Mouse (Mus musculus) thymus, postnatal 25 days (tissue): ENCODE measurements at regions not wholly inside any gene's neighbourhood (a gene's known extent, or its start where the extent isn't known, plus 50 kb on each side); places are given as distances from the start of the nearest gene placed in this dataset.

ENCODE experiments used
- DNase-seq: peaks from one replicate; pipeline ENCODE4 v3.0.0; 2022

DNA sequence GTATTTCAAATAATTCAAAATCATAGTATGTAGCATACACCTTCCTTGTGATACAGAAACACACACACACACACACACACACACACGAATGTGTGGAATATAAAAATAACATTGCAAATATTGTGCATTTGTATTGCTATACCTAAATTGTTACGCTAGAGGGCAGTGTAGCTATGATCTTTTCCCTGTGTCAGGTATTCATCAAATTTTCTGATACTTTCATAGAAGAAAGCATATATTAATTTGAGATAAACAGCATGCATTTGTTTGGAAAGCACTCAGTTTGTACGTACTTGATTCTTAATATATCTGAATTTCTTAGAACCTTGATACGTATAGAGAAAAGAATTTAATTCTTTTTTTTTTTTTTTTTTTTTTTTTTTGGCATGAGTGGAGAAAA is 1700.9 kb upstream of the Sel1l start:
- no peak for DNase-seq

GRCm38 (mm10) chr12:93523465-93523864 is 1674.5 kb upstream of the Sel1l start:
- no peak for DNase-seq

DNA sequence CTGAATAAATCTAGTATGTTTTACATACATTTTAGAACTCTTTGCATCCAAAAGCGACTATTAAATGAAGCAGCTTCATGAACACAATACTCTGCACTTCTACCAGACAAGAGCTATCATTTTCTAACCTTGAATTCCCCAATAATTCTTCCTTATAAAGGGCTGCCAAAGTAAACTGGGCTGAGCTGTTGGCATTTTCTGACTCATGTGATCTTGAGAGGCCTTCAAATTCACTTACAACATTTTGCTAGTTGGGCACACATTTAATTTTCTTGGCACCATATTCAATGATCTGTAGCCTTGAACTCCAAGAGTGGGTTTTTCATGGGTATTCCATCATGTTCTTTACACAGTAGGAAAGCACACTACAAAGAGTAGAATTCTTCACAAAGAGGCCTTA is 1637.4 kb upstream of the Sel1l start:
- no peak for DNase-seq

DNA sequence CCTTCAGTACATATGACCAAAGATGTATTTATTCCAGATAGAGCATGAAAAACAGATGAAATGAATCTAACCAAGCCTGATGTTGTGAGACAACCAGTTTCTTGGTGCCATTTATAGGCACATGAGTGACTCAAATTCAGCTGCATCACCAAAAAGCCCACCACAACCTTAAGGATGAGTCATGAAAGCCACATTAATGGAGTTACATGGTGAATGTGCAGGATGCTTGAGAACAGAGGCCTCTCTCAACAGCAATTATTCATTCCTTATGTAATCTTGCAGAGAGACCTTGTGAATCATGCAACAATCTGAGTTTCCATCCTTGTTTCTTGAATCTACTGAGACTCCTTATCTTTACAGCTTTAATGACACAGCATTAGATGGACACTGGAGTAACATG is 1613.1 kb upstream of the Sel1l start:
- no peak for DNase-seq

- no peak for DNase-seq
These were observed 1600.5 kb upstream of the Sel1l start for GRCm38 (mm10) chr12:93449436-93449835.

DNA sequence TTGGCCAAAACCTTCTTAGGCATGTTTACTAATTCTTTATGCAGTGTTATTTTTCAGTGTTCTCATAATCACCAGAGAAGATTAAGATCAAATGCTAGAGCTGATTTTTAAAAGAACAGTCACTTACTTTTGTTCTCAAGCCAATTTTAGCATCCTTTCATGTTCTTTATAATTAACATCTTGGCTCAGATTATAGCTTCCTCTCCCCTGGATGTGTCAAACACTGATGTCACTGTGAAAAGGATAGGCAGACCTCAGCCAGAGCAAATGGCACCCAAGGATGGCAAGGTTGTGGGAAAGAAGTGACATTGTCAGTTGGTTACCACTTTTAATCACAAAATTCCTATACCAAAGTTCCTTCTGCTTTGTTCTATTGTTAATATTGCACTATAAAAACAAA is 1580.3 kb upstream of the Sel1l start:
- no peak for DNase-seq

GRCm38 (mm10) chr12:93427988-93428387 is 1579.0 kb upstream of the Sel1l start:
- DNase-seq: no peak

DNA sequence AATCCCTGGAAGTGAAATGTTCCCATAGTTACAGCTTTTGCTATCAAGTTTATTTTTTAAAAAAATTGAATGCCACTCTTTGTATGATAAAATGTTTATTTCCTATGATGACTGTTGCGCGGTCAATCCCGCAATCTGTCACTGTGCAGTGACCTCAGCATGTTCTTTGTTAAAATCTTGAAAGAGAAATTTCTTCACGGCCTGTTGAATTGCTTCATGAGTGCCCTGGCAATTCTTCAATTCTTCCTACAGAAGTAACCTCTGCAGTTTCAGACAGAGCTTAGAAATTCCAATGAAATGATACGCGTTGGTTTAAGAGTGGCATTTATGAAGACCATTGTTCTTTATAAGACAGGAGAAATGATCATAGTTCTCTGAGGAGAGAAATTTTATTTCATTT is 1567.4 kb upstream of the Sel1l start:
- no peak for DNase-seq

GRCm38 (mm10) chr12:93415791-93416190 is 1566.8 kb upstream of the Sel1l start:
- DNase-seq: no peak

GRCm38 (mm10) chr12:93385578-93385977 is 1536.6 kb upstream of the Sel1l start:
- no peak for DNase-seq

DNA sequence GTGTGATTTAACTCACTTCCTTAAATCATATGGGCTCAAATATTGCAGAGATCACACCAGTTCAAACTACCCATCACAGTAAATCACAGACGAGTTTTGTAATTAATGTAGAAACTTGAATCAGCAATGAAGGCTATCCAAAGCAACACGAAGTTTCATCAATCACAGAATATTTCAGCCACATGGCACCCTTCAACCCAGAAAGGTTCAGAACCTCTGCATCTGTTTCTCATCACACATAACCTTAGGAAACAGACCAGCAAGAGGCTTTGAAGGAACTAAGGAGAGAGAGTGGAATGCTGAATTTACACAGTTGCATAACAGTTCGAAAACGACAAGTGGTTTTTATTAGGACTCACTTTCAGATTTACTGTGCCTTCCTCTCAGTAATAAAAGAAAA is 1494.0 kb upstream of the Sel1l start:
- DNase-seq: no peak

DNA sequence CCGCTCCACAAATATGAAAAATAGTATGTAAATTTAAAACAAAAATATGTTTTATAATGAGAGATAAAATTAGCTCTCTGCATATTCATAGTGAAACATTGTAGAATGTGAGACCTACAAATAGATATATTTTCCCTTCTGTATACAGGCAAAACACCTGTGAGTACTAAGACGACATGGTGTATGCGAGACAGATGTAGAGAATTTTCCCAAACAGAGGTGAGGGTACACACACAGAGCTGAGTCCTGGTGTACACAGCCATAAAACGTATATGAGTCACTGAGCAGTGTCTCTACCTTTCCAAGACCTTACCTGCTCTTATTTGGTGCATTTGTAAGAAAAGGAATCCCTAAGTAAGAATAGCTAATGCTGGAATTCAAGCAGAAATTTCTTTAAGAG is 1493.6 kb upstream of the Sel1l start:
- DNase-seq: no peak

GRCm38 (mm10) chr12:93335520-93335919 is 1486.6 kb upstream of the Sel1l start:
- no peak for DNase-seq

DNA sequence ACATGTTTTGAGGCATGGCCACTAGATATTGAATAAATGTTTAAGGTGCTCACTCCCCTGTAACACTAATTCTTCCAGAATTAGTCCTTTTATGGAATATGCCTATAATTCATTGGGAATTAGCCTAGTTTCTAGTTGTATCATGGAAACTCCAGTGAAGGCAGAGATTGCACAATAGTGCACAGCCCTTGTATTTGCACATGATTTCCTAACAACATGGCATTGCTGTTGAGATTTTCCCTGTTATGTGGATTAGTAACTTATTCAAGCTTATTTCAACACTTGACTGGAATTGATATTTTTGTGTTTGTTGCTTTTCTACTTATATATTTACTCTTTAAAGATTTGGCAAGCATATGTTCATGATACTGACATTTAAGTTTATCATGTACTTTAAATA is 1463.3 kb upstream of the Sel1l start:
- DNase-seq: no peak

DNA sequence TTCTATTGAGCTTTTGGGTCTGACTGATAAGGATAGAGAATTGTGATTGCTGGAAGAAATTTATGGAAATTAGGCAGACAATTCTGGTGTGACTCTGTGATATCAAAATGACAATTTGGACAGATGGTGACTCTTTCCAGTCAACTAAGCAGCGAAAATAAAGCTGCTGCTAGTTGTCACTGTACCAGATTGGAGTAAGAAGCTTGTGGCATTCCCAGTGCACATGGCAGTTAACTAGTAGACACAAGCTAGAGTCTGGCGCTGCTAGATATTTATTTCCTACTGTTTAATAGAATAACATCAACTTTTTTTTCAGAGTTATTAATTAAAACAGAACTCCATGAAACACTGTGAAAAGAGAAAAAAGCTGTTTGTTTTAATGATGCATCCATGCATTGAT is 1432.9 kb upstream of the Sel1l start:
- DNase-seq: no peak

DNA sequence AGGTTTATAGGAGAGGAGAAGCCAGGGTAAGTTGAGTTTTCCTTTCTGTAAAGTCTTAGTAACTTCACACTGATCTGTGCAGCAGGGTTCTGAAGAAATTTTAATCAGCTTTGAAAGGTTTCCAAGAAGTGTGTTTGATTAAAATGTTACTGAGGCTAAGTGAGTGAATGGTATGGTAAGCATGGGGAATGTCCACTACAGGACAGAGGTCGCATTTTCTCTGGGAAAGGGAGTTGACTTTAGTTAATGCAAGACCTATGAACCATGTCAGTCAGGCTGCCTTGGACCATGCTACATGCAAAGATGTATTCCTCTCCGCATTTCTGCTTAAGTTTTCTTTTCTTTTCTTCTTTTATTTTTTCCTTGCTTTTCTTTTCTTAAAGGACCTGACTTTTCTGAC is 1424.7 kb upstream of the Sel1l start:
- DNase-seq: no peak

- no peak for DNase-seq
These were observed 1381.3 kb upstream of the Sel1l start for GRCm38 (mm10) chr12:93230237-93230636.

DNA sequence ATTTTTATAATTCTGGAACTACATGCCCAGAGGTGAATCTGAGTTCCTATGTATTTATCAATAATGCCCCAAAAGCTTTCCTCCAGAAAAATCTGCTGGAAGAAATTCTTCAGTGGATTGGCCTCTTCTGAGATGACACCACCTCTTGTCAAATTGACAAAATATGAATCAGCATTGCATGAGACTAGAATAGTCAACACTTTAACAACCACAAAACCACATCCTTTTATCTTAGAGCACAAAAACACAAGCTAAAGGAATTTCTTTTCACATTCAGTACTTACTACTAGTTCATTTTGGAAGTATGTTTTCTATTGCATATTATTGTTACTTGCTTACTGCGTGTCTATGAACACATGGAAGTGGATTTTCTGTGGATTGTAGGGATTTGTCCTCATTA is 1377.9 kb upstream of the Sel1l start:
- no peak for DNase-seq

- DNase-seq: no peak
These were observed 1372.4 kb upstream of the Sel1l start for GRCm38 (mm10) chr12:93221179-93221922.

- no peak for DNase-seq
These were observed 1358.6 kb upstream of the Sel1l start for GRCm38 (mm10) chr12:93207596-93207995.

DNA sequence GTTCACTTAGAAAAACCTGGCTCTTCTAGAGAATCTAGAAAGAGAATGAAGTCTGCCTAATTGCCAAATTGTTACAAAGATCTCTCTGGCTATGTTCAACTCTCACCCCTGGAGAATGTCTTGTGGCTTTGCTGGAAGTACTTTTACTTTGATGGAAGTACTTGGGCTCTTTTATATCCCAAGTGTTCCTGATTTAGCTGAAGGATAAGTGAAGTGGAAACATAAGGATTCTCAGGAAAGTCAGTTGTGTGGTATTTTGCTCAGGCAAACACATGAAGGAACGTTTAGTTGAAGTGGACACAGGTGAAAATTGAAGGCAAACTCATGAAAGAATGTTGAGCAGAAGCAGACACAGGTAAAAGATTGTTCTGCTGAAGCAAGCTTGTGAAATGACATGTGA is 1340.0 kb upstream of the Sel1l start:
- no peak for DNase-seq

DNA sequence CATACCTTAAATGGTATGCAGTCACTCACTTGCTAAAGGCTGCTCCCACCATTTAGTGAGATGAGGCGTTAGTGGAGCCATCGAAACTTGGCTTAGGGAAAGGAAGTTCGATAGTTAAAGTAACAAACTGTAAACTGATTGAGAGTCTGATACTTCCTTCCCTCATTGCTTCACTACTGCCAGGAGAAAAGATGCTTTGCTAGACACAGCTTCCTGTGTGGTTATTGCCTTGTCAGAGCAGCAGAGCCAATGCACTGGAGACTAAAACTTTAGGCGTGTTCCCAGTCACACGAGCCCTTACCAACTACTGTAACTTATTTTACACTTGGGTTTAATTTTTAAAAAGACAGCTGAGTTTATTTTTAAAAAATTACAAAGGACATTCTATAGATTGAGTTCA is 1324.8 kb upstream of the Sel1l start:
- no peak for DNase-seq

- DNase-seq: no peak
These were observed 1311.3 kb upstream of the Sel1l start for GRCm38 (mm10) chr12:93160252-93160651.

- DNase-seq: peak; percentile 52
These were observed 1303.8 kb upstream of the Sel1l start for GRCm38 (mm10) chr12:93152618-93153245.

GRCm38 (mm10) chr12:93151530-93151929 is 1302.6 kb upstream of the Sel1l start:
- DNase-seq: no peak
